Mouse (Mus musculus): ENCODE data around the gene Lrcol1. TPM values are rescaled to one million over a fixed set of nuclear protein-coding genes. Genes with fewer than 3 reads are reported as not detected.

Lrcol1 gene
- polyA plus RNA-seq, 1 experiment: not detected

- no peak overlapping the region for H3K27ac ChIP-seq (ENCODE audit: insufficient read depth, low read length)
- no peak overlapping the region for H3K4me3 ChIP-seq (ENCODE audit: insufficient read depth, low read length)
- TF ChIP-seq POLR2A (IDR thresholded peaks at IDR 0.05; ENCODE audit: low read depth, low read length) (no peak), CTCF (IDR thresholded peaks at IDR 0.05; ENCODE audit: borderline replicate concordance, insufficient read depth, low read length) (no peak)
- H3K4me1 ChIP-seq (ENCODE audit: control insufficient read depth, insufficient read depth, low read length): no peaks in the 10 kb centered on the region
These were observed 35.3 kb downstream of the Lrcol1 start for GRCm38 (mm10) chr5:110379823-110380222.

GRCm38 (mm10) chr5:110384491-110384890, 40.0 kb downstream of the Lrcol1 start:
- no peaks in the 10 kb centered on the region for H3K4me1 ChIP-seq (ENCODE audit: control insufficient read depth, insufficient read depth, low read length)
- no peak overlapping the region for H3K27ac ChIP-seq (ENCODE audit: insufficient read depth, low read length)
- H3K4me3 ChIP-seq (ENCODE audit: insufficient read depth, low read length): no peak overlapping the region
- TF ChIP-seq CTCF (IDR thresholded peaks at IDR 0.05; ENCODE audit: borderline replicate concordance, insufficient read depth, low read length) (no peak), POLR2A (IDR thresholded peaks at IDR 0.05; ENCODE audit: low read depth, low read length) (no peak)

GRCm38 (mm10) chr5:110385263-110385662, 40.7 kb downstream of the Lrcol1 start:
- TF ChIP-seq POLR2A (IDR thresholded peaks at IDR 0.05; ENCODE audit: low read depth, low read length) (no peak), CTCF (IDR thresholded peaks at IDR 0.05; ENCODE audit: borderline replicate concordance, insufficient read depth, low read length) (no peak)
- H3K4me3 ChIP-seq (ENCODE audit: insufficient read depth, low read length): no peak overlapping the region
- no peak overlapping the region for H3K27ac ChIP-seq (ENCODE audit: insufficient read depth, low read length)

GRCm38 (mm10) chr5:110386371-110387330, 42.1 kb downstream of the Lrcol1 start:
- no peak overlapping the region for H3K27ac ChIP-seq (ENCODE audit: insufficient read depth, low read length)
- TF ChIP-seq CTCF (IDR thresholded peaks at IDR 0.05; ENCODE audit: borderline replicate concordance, insufficient read depth, low read length): no peak
- TF ChIP-seq POLR2A (IDR thresholded peaks at IDR 0.05; ENCODE audit: low read depth, low read length): peak; percentile 44
- H3K4me3 ChIP-seq (ENCODE audit: insufficient read depth, low read length): peak overlapping the region; percentile 50
- no peaks in the 10 kb centered on the region for H3K4me1 ChIP-seq (ENCODE audit: control insufficient read depth, insufficient read depth, low read length)

More at GRCm38 (mm10) chr5:110385263-110385662, 40.7 kb downstream of the Lrcol1 start:
- H3K4me1 ChIP-seq (ENCODE audit: control insufficient read depth, insufficient read depth, low read length): no peaks in the 10 kb centered on the region

- no peaks in the 10 kb centered on the region for H3K4me1 ChIP-seq (ENCODE audit: control insufficient read depth, insufficient read depth, low read length)
- no peak overlapping the region for H3K4me3 ChIP-seq (ENCODE audit: insufficient read depth, low read length)
- TF ChIP-seq CTCF (IDR thresholded peaks at IDR 0.05; ENCODE audit: borderline replicate concordance, insufficient read depth, low read length) (no peak), POLR2A (IDR thresholded peaks at IDR 0.05; ENCODE audit: low read depth, low read length) (no peak)
- no peak overlapping the region for H3K27ac ChIP-seq (ENCODE audit: insufficient read depth, low read length)
These were observed 42.8 kb downstream of the Lrcol1 start for GRCm38 (mm10) chr5:110387332-110387731.

- TF ChIP-seq POLR2A (IDR thresholded peaks at IDR 0.05; ENCODE audit: low read depth, low read length) (no peak), CTCF (IDR thresholded peaks at IDR 0.05; ENCODE audit: borderline replicate concordance, insufficient read depth, low read length) (no peak)
- no peak overlapping the region for H3K4me3 ChIP-seq (ENCODE audit: insufficient read depth, low read length)
- H3K27ac ChIP-seq (ENCODE audit: insufficient read depth, low read length): no peak overlapping the region
- H3K4me1 ChIP-seq (ENCODE audit: control insufficient read depth, insufficient read depth, low read length): no peaks in the 10 kb centered on the region
These were observed 46.1 kb downstream of the Lrcol1 start for GRCm38 (mm10) chr5:110390631-110391030.

- TF ChIP-seq POLR2A (IDR thresholded peaks at IDR 0.05; ENCODE audit: low read depth, low read length) (no peak), CTCF (IDR thresholded peaks at IDR 0.05; ENCODE audit: borderline replicate concordance, insufficient read depth, low read length) (no peak)
- H3K27ac ChIP-seq (ENCODE audit: insufficient read depth, low read length): no peak overlapping the region
These were observed 48.2 kb downstream of the Lrcol1 start for GRCm38 (mm10) chr5:110392727-110393126.

GRCm38 (mm10) chr5:110395006-110395661, 50.6 kb downstream of the Lrcol1 start:
- H3K27ac ChIP-seq (ENCODE audit: insufficient read depth, low read length): no peak overlapping the region
- H3K4me1 ChIP-seq (ENCODE audit: control insufficient read depth, insufficient read depth, low read length): no peaks in the 10 kb centered on the region
- no peak overlapping the region for H3K4me3 ChIP-seq (ENCODE audit: insufficient read depth, low read length)
- TF ChIP-seq CTCF (IDR thresholded peaks at IDR 0.05; ENCODE audit: borderline replicate concordance, insufficient read depth, low read length) (no peak), POLR2A (IDR thresholded peaks at IDR 0.05; ENCODE audit: low read depth, low read length) (no peak)

More at GRCm38 (mm10) chr5:110392727-110393126, 48.2 kb downstream of the Lrcol1 start:
- Histone ChIP-seq H3K4me1 (ENCODE audit: control insufficient read depth, insufficient read depth, low read length) (no peaks in the 10 kb centered on the region), H3K4me3 (ENCODE audit: insufficient read depth, low read length) (no peak overlapping the region)

GRCm38 (mm10) chr5:110401101-110401500, 56.6 kb downstream of the Lrcol1 start:
- no peaks in the 10 kb centered on the region for H3K4me1 ChIP-seq (ENCODE audit: control insufficient read depth, insufficient read depth, low read length)
- H3K4me3 ChIP-seq (ENCODE audit: insufficient read depth, low read length): no peak overlapping the region
- no peak for TF ChIP-seq CTCF (IDR thresholded peaks at IDR 0.05; ENCODE audit: borderline replicate concordance, insufficient read depth, low read length)
- TF ChIP-seq POLR2A (IDR thresholded peaks at IDR 0.05; ENCODE audit: low read depth, low read length): no peak
- no peak overlapping the region for H3K27ac ChIP-seq (ENCODE audit: insufficient read depth, low read length)

Measured in embryonic fibroblast, embryonic 13.5 days (primary cell).